Mouse (Mus musculus) midbrain, embryonic 13.5 days (tissue): ENCODE results near the gene Tmcc3. TPM values are rescaled to one million over a fixed set of nuclear protein-coding genes. Genes with fewer than 3 reads are reported as not detected.
A peak's percentile ranks its signal among the peaks of the same experiment; 100 is the strongest.

Experiments
- ATAC-seq: fragments of 200-750 bp; cut with Nextera tagmentation; 2 replicates; pipeline ENCODE4 v1.8.0; 2017; ENCODE audit warnings: mild to moderate bottlenecking, moderate TSS enrichment, moderate library complexity
- H3K27ac ChIP-seq: fragments of 300-500 bp; sonication (generic); 2 replicates; pipeline ENCODE4 v1.5.1; 2015; ENCODE audit warnings: inconsistent platforms, mild to moderate bottlenecking, moderate library complexity
- H3K27me3 ChIP-seq: fragments of 300-500 bp; sonication (generic); 2 replicates; pipeline ENCODE4 v1.6.1; 2015; ENCODE audit warnings: mild to moderate bottlenecking, inconsistent platforms
- H3K36me3 ChIP-seq: fragments of 300-500 bp; sonication (generic); 2 replicates; pipeline ENCODE4 v1.6.1; 2015; ENCODE audit warnings: mild to moderate bottlenecking, inconsistent platforms
- H3K4me1 ChIP-seq: fragments of 300-500 bp; sonication (generic); replicated peaks from 2 replicates; pipeline ENCODE4 v1.6.1; 2015; ENCODE audit warnings: inconsistent platforms
- H3K4me2 ChIP-seq: fragments of 300-500 bp; sonication (generic); replicated peaks from 2 replicates; pipeline ENCODE4 v1.6.1; 2015; ENCODE audit warnings: moderate library complexity, mild to moderate bottlenecking, inconsistent platforms
- H3K4me3 ChIP-seq: fragments of 300-500 bp; sonication (generic); replicated peaks from 2 replicates; pipeline ENCODE4 v1.5.1; 2015; ENCODE audit warnings: mild to moderate bottlenecking, inconsistent platforms
- H3K9ac ChIP-seq: fragments of 300-500 bp; sonication (generic); replicated peaks from 2 replicates; pipeline ENCODE4 v1.6.1; 2015; ENCODE audit warnings: mild to moderate bottlenecking, inconsistent platforms
- H3K9me3 ChIP-seq: fragments of 300-500 bp; sonication (generic); 2 replicates; pipeline ENCODE4 v1.6.1; 2016; ENCODE audit warnings: mild to moderate bottlenecking, inconsistent platforms
- WGBS: fragments of 180-500 bp; shearing (Covaris S2); methylation state at CpG from one replicate; pipeline ENCODE4 v1.1.7; 2015; 5-methylcytosine and 5-hydroxymethylcytosine counted together
- polyA plus RNA-seq: library from polyadenylated mRNA; unstranded; fragments of >200 nt; fragmentation: Nextera tagmentation; extraction: Ambion mirVana; gene quantifications from 2 replicates; pipeline ENCODE4 v1.2.1, GENCODE M21; 2015

Gene Tmcc3
- polyA plus RNA-seq, 1 experiment from 2014 or later: 6.6 TPM

DNA sequence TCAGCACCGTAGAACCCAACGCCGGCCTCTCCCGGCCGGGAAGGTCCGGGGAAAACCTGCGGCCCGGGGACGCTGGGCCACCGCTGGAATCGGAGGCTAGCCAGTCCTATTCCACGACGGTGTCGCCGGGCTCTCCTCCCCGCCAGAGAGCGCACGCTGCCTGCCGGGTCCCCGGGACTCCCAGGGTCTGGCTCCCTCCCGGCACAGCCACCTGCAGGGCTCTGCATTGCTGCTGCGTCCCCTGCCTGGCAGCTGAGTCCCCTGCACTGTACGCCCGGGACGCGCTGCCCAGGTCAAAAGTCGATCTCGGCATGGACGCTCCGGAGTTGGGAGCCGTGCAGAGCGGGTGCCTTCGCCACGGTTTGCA lies 203.4 kb downstream of the Tmcc3 start:
- WGBS: 0% methylated on average over 34 of the region's 34 CpGs
- peak overlapping the region; percentile 77 for H3K27ac ChIP-seq

GRCm38 (mm10) chr10:94515583-94515982 lies 203.8 kb downstream of the Tmcc3 start:
- Histone ChIP-seq H3K4me1 (peaks cover 30% of the 10 kb centered on the region), H3K27me3 (peaks cover 40% of the 10 kb centered on the region), H3K4me2 (peak overlapping the region; percentile 92), H3K4me3 (peak overlapping the region; percentile 73), H3K9ac (peak overlapping the region; percentile 75), H3K27ac (peak overlapping the region; percentile 77; the same call in 1 of the 2 replicates), H3K36me3 (no peaks in the 10 kb centered on the region), H3K9me3 (no peaks in the 10 kb centered on the region)
- WGBS: 1% methylated on average over 10 of the region's 10 CpGs
- no peak; the same call in 1 of the 2 replicates for ATAC-seq

More for the DNA sequence above, 203.4 kb downstream of the Tmcc3 start:
- Histone ChIP-seq H3K9ac (peak overlapping the region; percentile 75), H3K36me3 (no peaks in the 10 kb centered on the region), H3K4me3 (peak overlapping the region; percentile 73), H3K27me3 (peaks cover 39% of the 10 kb centered on the region), H3K9me3 (no peaks in the 10 kb centered on the region), H3K4me1 (peaks cover 26% of the 10 kb centered on the region), H3K4me2 (peak overlapping the region; percentile 92)
- ATAC-seq: peak; percentile 92

GRCm38 (mm10) chr10:94519887-94520286 lies 208.1 kb downstream of the Tmcc3 start:
- peaks cover 31% of the 10 kb centered on the region for H3K27me3 ChIP-seq
- no peak overlapping the region for H3K27ac ChIP-seq
- H3K4me3 ChIP-seq: no peak overlapping the region
- no peaks in the 10 kb centered on the region for H3K9me3 ChIP-seq
- H3K4me1 ChIP-seq: peaks cover 49% of the 10 kb centered on the region
- ATAC-seq: no peak
- no peak overlapping the region for H3K9ac ChIP-seq
- H3K4me2 ChIP-seq: peak overlapping the region; percentile 17; the same call in 1 of the 2 replicates
- H3K36me3 ChIP-seq: no peaks in the 10 kb centered on the region
- 69% methylated on average over 7 of the region's 7 CpGs for WGBS

DNA sequence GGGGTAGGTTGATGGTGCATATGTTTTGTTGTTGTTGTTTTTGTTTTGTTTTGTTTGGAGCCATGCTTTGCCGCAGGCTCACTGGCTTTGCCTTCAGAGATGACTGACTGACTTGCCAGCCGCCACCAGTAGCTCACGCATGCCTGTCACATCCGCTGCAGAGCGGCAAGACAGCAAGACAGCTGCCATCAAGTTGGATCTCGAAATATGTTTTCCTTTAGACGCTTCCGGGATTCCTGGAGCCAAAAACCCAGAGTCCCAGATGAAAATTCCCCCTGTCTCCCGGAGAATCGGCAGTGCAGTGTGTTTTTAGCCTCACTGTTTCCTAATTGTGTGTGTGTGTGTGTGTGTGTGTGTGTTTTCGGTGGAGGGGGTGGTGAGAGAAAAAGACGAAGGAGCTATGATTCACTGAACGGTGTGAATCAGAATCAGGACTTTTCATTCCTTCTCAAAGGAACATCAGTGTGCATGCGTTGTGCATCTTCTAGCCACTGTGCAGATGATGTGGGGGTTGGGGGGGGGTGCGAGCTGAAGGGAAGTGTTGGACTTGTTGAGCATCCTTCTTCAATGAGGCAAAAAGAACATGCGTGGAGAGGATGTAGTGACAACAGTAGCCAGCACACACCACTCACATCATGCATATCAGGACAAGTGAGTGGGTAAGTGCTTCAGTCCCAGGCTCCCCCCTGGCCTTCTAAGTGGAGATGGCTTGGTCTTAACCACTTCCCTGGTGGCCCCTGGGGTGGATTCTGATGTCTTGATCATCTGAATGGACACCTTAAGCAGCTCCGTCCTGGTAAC lies 208.8 kb downstream of the Tmcc3 start:
- Histone ChIP-seq H3K27me3 (peaks cover 31% of the 10 kb centered on the region), H3K4me3 (no peak overlapping the region), H3K9me3 (no peaks in the 10 kb centered on the region), H3K27ac (no peak overlapping the region), H3K4me2 (peak overlapping the region; percentile 17), H3K4me1 (peaks cover 46% of the 10 kb centered on the region), H3K9ac (no peak overlapping the region), H3K36me3 (no peaks in the 10 kb centered on the region)
- WGBS: 50% methylated on average over 17 of the region's 17 CpGs
- ATAC-seq: no peak

GRCm38 (mm10) chr10:94521107-94521401 lies 209.3 kb downstream of the Tmcc3 start:
- WGBS: 20% methylated on average over 3 of the region's 3 CpGs
- Histone ChIP-seq H3K4me2 (no peak overlapping the region), H3K27ac (no peak overlapping the region), H3K4me1 (peaks cover 40% of the 10 kb centered on the region), H3K4me3 (no peak overlapping the region), H3K27me3 (peaks cover 27% of the 10 kb centered on the region), H3K9me3 (no peaks in the 10 kb centered on the region), H3K36me3 (no peaks in the 10 kb centered on the region), H3K9ac (no peak overlapping the region)
- ATAC-seq: 0 out of 2 replicates have a peak, but pooled peaks have one; percentile 25

DNA sequence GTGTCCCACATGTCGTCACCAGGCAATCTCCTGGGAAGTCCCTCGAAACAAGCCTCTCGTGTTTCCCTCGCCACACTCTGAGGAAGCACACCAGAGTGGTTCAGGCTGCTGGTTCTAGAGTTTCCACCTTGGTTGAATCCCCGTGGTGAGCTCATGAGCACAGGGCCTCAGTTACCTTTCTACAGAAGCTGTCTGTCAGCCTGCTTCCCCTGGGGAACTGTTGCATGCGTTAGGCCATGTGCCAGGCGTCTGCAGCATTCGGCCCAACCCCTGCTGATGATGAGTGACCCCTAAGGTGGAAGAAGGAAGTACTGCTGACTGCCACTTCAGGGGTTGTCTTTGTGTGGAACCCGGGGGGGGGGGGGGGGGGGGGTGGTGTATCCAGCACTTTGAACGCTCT lies 210.0 kb downstream of the Tmcc3 start:
- WGBS: 36% methylated on average over 9 of the region's 10 CpGs
- no peak overlapping the region for H3K27ac ChIP-seq
- H3K9me3 ChIP-seq: no peaks in the 10 kb centered on the region
- H3K27me3 ChIP-seq: peaks cover 19% of the 10 kb centered on the region
- H3K4me1 ChIP-seq: peaks cover 33% of the 10 kb centered on the region
- no peak overlapping the region for H3K4me2 ChIP-seq
- no peak overlapping the region for H3K9ac ChIP-seq
- no peak for ATAC-seq
- no peak overlapping the region for H3K4me3 ChIP-seq
- no peaks in the 10 kb centered on the region for H3K36me3 ChIP-seq

DNA sequence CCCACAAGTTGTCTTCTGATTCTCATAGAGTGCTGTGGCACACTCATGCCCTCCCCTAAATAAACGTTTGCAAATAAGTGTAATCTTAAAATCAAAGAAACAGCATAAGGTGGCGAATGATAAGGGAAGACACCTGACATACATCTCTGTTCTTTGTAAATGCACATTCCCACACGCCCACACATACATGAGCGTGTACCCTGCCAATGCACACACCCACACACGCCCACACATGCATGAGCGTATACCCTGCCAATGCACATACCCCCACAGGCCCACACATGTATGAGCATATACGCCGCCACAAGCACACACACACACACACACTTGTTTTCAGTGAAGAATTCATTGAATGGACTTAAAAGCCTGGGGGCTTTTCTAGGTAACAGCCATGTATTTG lies 211.5 kb downstream of the Tmcc3 start:
- Histone ChIP-seq H3K4me3 (no peak overlapping the region), H3K9ac (no peak overlapping the region), H3K36me3 (no peaks in the 10 kb centered on the region), H3K4me2 (0 out of 2 replicates have a peak overlapping the region, but pooled peaks have one; percentile 34), H3K9me3 (no peaks in the 10 kb centered on the region), H3K4me1 (peaks cover 33% of the 10 kb centered on the region), H3K27ac (no peak overlapping the region), H3K27me3 (peaks cover 9% of the 10 kb centered on the region)
- WGBS: 88% methylated on average over 8 of the region's 8 CpGs
- peak; percentile 71 for ATAC-seq

- Histone ChIP-seq H3K27ac (no peak overlapping the region), H3K27me3 (peaks cover 4% of the 10 kb centered on the region; the same call in 1 of the 2 replicates), H3K4me1 (peaks cover 33% of the 10 kb centered on the region), H3K4me2 (peak overlapping the region; percentile 34), H3K36me3 (no peaks in the 10 kb centered on the region), H3K9me3 (no peaks in the 10 kb centered on the region), H3K4me3 (no peak overlapping the region), H3K9ac (0 out of 2 replicates have a peak overlapping the region, but pooled peaks have one; percentile 16)
- ATAC-seq: peak; percentile 78
- 10% methylated on average over 18 of the region's 18 CpGs for WGBS
Observed at GRCm38 (mm10) chr10:94523711-94524156, 212.0 kb downstream of the Tmcc3 start.

DNA sequence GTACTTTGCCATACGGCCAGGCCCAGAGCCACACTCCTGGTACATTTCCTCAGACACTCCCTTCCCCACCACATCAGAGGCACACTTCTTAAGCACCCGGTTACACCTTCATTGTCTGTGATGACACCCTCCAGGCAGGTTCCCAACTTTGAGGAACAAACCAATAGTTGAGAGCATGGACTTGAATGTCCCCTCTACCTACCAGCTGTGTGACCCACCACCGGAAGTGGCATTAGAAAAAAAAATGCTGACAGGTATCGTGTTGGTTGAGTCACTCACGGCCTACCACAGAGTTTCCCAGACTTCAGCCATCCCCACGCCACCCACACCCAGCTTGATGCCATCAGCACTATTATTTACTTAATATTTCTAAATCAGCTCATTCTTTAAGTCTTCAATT lies 213.2 kb downstream of the Tmcc3 start:
- Histone ChIP-seq H3K27ac (no peak overlapping the region), H3K36me3 (no peaks in the 10 kb centered on the region), H3K27me3 (0 out of 2 replicates have a peak, but pooled peaks cover 4% of the 10 kb centered on the region), H3K9me3 (no peaks in the 10 kb centered on the region), H3K4me1 (peaks cover 32% of the 10 kb centered on the region), H3K9ac (no peak overlapping the region), H3K4me2 (no peak overlapping the region), H3K4me3 (no peak overlapping the region)
- 68% methylated on average over 6 of the region's 6 CpGs for WGBS
- no peak for ATAC-seq

DNA sequence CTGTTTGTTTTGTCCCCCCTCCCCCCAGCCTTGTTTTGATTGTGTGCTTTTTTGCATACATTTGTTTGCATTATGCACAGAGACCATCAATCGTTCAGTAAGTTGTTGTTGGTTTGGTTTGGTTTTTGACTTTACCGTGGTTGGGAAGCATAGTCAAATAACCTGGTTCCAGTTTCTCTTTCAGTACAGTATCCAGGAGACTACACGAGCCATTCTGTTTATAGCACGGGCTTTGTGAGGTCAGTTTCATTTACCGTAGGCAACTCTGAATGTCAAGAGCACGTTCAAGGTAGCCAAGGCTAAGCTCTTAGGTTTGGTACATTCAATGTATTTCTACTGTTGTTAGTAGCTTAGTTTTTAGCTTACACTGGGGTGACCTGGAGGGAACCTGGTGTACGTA lies 214.0 kb downstream of the Tmcc3 start:
- 96% methylated on average over 7 of the region's 7 CpGs for WGBS
- no peak overlapping the region for H3K27ac ChIP-seq
- no peak overlapping the region for H3K9ac ChIP-seq
- H3K4me2 ChIP-seq: no peak overlapping the region
- no peaks in the 10 kb centered on the region for H3K9me3 ChIP-seq
- ATAC-seq: no peak
- H3K27me3 ChIP-seq: 0 out of 2 replicates have a peak, but pooled peaks cover 1% of the 10 kb centered on the region
- peaks cover 33% of the 10 kb centered on the region for H3K4me1 ChIP-seq
- H3K4me3 ChIP-seq: no peak overlapping the region
- no peaks in the 10 kb centered on the region for H3K36me3 ChIP-seq

DNA sequence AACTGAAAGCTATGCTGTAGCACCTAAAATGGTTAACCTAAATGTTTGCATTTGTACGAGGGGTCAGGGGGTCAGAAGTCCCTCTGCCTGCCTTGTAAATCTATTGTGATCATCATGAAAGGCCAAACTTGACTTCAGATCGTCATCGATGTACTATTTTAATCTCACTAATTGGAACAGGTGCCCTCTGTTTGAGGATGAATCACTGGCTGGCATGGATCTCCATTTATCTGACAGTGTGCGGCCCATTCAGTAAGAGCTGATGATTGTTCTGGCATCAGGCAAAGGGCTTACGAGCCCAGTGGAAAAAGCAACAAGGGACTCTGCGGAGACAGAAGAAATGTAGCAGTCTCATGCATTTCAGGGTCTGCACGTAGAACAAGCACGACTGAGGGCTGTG lies 215.1 kb downstream of the Tmcc3 start:
- no peak for ATAC-seq

DNA sequence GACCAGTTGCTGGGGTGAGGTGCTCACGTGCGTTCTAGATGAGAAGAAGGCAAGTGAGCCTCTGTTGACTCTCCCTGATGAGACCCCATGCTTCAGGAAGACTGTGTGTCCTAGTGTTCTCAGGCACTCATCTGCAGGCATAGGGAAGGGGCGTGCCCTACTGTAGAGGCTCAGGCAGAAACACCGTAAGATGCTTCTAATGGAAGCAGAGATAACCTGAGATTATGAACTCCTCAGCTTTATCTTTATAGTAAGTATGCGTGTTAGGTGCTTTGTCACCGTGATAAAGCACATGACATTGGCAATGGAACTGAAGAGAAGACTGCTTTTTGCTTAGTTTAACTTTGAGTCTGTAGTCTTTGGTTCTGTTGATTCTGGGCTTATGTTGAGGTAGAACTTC lies 215.5 kb downstream of the Tmcc3 start:
- Histone ChIP-seq H3K36me3 (no peaks in the 10 kb centered on the region), H3K9ac (no peak overlapping the region), H3K27ac (no peak overlapping the region), H3K4me3 (no peak overlapping the region), H3K4me2 (no peak overlapping the region), H3K9me3 (no peaks in the 10 kb centered on the region), H3K4me1 (peaks cover 22% of the 10 kb centered on the region), H3K27me3 (no peaks in the 10 kb centered on the region)
- WGBS: 91% methylated on average over 6 of the region's 6 CpGs
- ATAC-seq: no peak

More for the DNA sequence above, 215.1 kb downstream of the Tmcc3 start:
- H3K36me3 ChIP-seq: no peaks in the 10 kb centered on the region
- no peak overlapping the region for H3K9ac ChIP-seq
- 84% methylated on average over 8 of the region's 8 CpGs for WGBS
- no peak overlapping the region for H3K27ac ChIP-seq
- H3K27me3 ChIP-seq: no peaks in the 10 kb centered on the region
- H3K9me3 ChIP-seq: no peaks in the 10 kb centered on the region
- no peak overlapping the region for H3K4me2 ChIP-seq
- peaks cover 25% of the 10 kb centered on the region for H3K4me1 ChIP-seq
- no peak overlapping the region for H3K4me3 ChIP-seq
